Mouse (Mus musculus): Measurements from ENCODE around the gene Rara. TPM values are rescaled to one million over a fixed set of nuclear protein-coding genes. Genes with fewer than 3 reads are reported as not detected.
"Not testable (repeated sequence)": the region's sequence is repeated elsewhere in the genome, so short reads cannot be mapped to it uniquely, and the experiment has no call there.

Rara gene
- total RNA-seq, 2 experiments from 2014 or later = 18.3 to 26.6 TPM

- no peak for DNase-seq (ENCODE audit: low spot score in 2 of 2)
These were observed 57.9 kb downstream of the Rara start for GRCm38 (mm10) chr11:98985542-98985941.

DNA sequence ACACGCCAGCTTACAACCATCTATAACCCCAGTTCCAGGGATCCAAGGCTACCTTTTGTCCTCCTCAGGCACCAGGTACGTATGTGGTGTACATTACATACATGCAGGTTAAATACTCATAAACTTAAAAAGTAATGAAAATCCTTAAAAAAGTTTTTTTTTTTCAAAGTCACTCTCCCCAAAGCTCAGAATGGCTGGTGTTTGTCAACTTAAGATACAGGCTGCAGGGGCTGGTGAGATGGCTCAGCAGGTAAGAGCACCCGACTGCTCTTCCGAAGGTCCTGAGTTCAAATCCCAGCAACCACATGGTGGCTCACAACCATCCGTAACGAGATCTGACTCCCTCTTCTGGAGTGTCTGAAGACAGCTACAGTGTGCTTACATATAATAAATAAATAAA is 60.6 kb downstream of the Rara start:
- DNase-seq (ENCODE audit: low spot score in 2 of 2) = not testable (repeated sequence)

- DNase-seq (ENCODE audit: low spot score in 2 of 2) = no peak
These were observed 63.2 kb downstream of the Rara start for GRCm38 (mm10) chr11:98990866-98991265.

DNA sequence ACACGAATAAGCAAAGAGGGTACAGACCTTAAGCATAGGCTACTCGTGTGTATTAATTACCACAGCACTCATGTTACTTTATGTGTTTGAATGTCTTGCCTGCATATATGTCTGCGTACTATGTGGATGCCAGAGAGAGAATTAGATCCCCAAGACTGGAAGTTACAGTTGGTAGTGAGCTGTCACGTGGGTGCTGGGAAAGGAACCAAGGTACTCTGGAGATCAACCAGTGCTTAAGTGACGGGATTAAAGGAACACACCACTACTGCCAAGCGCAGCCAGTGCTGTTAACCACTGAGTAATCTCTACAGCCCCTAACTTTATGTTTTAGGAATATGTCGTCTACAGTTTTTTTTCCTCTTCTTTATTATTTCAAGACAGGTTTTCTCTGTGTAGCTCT is 68.4 kb downstream of the Rara start:
- no peak for DNase-seq (ENCODE audit: low spot score in 2 of 2)

DNA sequence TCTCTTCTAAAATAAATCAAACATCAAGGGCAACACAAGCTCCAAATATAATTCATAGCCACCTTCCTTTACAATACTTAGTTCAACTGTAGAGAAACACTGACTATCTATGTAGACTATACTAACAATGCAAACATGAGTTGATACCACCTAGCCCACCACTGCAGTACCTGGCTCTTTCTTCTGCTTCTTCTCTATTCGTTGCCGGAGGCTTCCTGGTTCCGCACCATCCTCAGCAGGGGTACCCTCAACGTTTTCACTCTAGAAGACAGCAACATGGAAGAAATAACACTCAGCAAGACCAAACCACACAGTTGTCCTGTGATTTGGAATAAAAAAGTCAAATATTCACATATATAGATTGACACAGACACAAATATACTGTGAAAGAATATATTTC is 70.0 kb downstream of the Rara start:
- no peak for DNase-seq (ENCODE audit: low spot score in 2 of 2)

GRCm38 (mm10) chr11:98998776-98999175 is 71.2 kb downstream of the Rara start:
- no peak for DNase-seq (ENCODE audit: low spot score in 2 of 2)

GRCm38 (mm10) chr11:98999243-98999642 is 71.6 kb downstream of the Rara start:
- DNase-seq (ENCODE audit: low spot score in 2 of 2) = no peak

DNA sequence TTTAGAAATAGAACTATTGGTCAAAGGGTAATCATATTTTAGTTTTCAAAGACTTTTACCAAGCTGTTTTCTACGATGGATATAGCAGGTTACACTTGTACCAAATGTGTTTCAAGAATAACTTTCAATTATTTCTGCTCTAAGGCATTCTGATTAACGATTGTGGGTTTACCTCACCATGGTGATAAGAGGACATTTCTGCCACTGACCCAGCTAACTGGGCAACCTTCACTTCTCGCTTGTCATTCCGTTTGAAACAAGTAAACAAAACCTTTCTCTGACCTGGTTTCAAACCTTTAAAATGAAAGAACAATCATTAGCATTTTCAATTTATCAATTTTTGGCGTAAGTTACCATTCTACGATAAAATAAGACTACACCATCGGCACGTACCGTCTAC is 79.2 kb downstream of the Rara start:
- DNase-seq (ENCODE audit: low spot score in 2 of 2) = no peak

DNA sequence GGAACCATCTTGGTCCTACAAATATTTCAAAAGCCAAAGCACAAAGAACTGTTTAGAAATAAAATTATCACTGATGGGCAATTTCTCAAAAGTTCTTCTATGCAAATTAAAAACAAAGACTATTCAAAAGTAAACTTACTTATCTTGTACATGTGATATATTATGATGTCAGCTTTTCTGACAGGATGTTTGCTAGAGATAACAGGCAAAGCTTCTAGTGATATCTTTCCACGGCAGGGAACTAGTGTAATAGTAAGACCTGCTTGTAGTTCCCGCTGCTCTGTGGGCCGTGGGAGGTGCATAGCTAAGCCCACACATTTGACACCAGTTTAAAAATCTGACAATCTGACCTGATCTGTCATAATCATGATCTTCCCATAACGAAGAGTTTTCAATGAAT is 82.5 kb downstream of the Rara start:
- no peak for DNase-seq (ENCODE audit: low spot score in 2 of 2)

DNA sequence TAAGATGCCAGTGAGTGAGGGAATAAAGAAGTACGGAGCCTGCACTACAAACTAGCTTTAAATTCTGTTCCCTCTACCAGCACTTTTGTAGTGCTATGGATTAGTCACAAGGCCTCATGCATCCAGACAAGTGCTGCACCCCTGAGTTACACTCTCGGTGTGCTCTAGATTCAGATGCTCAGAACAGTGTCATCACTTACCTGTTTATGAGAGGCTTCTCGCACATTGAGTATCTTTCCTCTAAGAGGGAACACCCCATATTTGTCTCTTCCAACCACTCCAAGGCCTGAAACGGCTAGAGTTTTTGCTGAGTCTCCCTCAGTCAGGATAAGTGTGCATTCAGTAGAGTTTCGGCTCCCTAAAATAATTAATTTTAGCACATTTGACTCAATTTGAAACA is 83.1 kb downstream of the Rara start:
- no peak for DNase-seq (ENCODE audit: low spot score in 2 of 2)

DNA sequence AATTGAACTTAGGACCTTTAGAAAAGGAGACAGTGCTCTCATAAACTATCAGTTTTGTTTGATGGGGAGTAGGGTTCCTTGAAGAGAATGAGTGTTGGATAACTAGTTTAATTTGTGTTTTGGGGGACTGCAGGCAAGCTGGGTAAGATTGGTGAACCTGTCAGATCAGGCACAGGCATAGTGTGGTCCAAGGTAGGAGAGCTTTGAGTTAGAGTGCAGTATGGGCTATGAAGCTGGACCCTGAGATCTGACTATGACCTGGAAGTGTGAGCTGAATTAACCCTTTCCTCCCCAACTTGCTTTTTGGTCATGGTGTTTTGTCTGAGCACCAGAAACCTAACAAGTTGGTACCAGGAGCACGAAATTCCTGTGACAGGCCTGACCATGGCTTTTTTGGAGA is 86.2 kb downstream of the Rara start:
- no peak for DNase-seq (ENCODE audit: low spot score in 2 of 2)

- no peak for DNase-seq (ENCODE audit: low spot score in 2 of 2)
These were observed 92.2 kb downstream of the Rara start for GRCm38 (mm10) chr11:99019844-99020243.

DNA sequence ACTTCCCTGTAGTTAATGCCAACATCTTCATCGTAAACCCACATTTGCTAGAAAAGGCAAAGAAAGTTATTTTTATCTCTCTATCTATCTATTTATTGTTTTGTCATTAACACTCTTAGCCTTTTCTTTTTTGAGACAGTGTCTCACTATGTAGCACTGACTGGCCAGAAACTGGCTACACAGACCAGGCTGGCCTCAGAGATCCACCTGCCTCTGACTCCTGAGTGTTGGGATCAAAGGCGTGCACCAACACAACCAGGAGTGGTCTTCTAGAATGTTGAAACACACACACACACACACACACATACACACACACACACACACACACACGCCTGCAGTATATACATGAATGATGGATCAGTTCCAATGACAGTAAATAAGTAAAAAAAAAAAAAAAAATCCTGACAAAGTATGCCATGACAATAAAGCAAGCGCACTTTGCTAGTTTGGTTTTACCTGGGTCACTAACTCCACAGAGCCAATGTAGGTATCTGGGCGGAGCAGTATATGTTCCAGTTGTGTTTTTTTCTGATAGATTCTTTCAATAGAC is 94.8 kb downstream of the Rara start:
- DNase-seq (ENCODE audit: low spot score in 2 of 2) = no peak

DNA sequence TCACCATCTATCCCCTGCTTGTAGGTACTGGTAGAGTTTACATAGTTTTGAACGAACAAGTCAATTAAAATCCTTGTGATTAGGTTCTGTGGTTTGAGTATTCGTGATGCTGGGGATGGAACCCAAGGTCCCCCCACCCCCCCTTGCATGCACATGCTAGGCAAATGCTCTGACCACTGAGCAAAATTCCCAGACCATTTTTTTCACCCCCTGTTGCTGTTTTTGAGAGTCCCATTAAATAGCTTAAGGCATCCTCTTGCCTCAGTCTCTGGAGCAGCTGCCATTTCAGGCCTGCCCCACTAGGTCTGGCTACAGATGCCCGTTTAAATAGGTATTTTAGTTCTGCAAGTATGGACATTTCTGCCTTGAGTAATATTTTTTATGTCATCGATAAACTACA is 95.5 kb downstream of the Rara start:
- DNase-seq (ENCODE audit: low spot score in 2 of 2) = no peak

DNA sequence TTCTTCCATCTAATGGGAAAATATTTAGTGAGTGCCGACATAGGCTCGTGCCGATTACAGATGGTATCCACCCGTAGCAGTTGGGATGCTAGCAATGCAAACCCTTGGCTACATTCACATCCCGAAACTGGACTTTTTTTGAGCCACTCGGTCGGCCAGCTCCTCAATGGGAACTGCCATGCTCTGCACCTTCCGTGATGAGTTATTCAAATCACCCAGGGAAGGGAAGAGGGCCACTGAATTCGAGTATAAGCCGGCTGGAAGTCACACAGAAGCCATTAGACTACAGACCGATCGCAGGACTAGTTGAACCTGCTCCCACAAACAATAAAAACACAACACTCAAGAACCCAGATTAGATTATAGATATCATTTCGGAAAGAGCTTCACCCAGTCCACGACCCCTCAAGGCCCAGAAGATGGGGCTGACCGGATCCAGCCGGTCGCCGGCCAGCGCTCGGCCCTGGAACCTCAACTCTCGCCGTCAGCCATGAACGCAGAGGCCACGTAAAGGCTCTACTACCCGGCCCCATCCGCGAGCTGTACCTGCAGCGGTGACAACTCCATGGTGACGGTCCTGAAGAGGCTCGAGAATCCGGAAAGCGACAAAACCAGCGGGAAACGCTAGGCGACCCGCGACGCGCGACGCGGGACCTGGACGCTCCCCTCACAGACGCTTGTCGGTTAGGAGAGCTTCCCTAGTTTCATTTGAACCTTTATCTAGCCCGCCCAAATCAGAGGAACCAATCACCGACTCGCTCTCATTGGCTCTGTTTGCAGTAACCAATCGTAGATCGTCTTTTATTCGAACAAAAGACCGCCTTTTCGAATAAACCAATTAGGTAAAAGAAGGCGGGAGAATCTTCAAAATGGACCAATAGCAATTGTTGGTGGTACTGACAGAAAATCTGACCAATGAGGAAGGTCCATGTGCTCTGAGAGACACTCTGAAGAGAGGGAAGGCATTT is 96.2 kb downstream of the Rara start, which contains the start of gene Top2a:
TSS of gene Top2a (minus strand) at position 690 of the 968 bp plus-strand sequence.
- peak; percentile 94 to 100 for DNase-seq (ENCODE audit: low spot score in 2 of 2)

Other genes starting within 250 kb of the Rara start
- gene Psmd3, start 245.3 kb upstream of the Rara start, total RNA-seq (2021) = 100 to 1,000 TPM; 126 to 131 TPM
- gene Csf3, start 226.6 kb upstream of the Rara start, total RNA-seq (2021) = not detected
- gene Med24, start 198.4 kb upstream of the Rara start, total RNA-seq (2021) = 100 to 1,000 TPM; 126 TPM
- 1,000 to 10,000 TPM; 1,110 to 1,111 TPM for gene Thra, start 187.2 kb upstream of the Rara start, total RNA-seq (2021)
- 10 to 100 TPM; 66.6 to 84.3 TPM for gene Nr1d1, start 152.5 kb upstream of the Rara start, total RNA-seq (2021)
- gene Msl1, start 132.3 kb upstream of the Rara start, total RNA-seq (2021) = 100 to 1,000 TPM; 178 to 183 TPM
- 10 to 100 TPM; 57.0 to 58.4 TPM for gene Casc3, start 122.9 kb upstream of the Rara start, total RNA-seq (2021)
- gene Rapgefl1, start 91.0 kb upstream of the Rara start, total RNA-seq (2021) = 100 to 1,000 TPM; 196 to 203 TPM
- gene Wipf2, start 64.2 kb upstream of the Rara start, total RNA-seq (2021) = 10 to 100 TPM; 75.9 to 80.7 TPM
- under 1 TPM; 0.36 to 0.79 TPM for gene Cdc6, start 20.0 kb upstream of the Rara start, total RNA-seq (2021)
- 1 to 10 TPM in 1 of 2 experiments, under 1 TPM in 1; 0.52 to 1.2 TPM for gene Gjd3, start 55.2 kb downstream of the Rara start, total RNA-seq (2021)
- gene Top2a, start 96.4 kb downstream of the Rara start, total RNA-seq (2021) = under 1 TPM; 0.52 to 0.96 TPM
- gene Igfbp4, start 113.4 kb downstream of the Rara start, total RNA-seq (2021) = 10 to 100 TPM; 74.6 to 94.0 TPM
- gene Tns4, start 161.5 kb downstream of the Rara start, total RNA-seq (2021) = under 1 TPM; 0.08 to 0.32 TPM
- gene Ccr7, start 227.3 kb downstream of the Rara start, total RNA-seq (2021) = not detected